Mouse (Mus musculus) lung, postnatal 14 days (tissue): ENCODE measurements at regions not wholly inside any gene's neighbourhood (a gene's known extent, or its start where the extent isn't known, plus 50 kb on each side); places are given as distances from the start of the nearest gene placed in this dataset.
"Not testable (repeated sequence)": the region's sequence is repeated elsewhere in the genome, so short reads cannot be mapped to it uniquely, and the experiment has no call there.

ENCODE experiments used
- DNase-seq: peaks from one replicate; pipeline ENCODE4 v3.0.0; 2021

GRCm38 (mm10) chr10:84229224-84229921, 211.0 kb downstream of the Nuak1 start:
- DNase-seq: no peak

DNA sequence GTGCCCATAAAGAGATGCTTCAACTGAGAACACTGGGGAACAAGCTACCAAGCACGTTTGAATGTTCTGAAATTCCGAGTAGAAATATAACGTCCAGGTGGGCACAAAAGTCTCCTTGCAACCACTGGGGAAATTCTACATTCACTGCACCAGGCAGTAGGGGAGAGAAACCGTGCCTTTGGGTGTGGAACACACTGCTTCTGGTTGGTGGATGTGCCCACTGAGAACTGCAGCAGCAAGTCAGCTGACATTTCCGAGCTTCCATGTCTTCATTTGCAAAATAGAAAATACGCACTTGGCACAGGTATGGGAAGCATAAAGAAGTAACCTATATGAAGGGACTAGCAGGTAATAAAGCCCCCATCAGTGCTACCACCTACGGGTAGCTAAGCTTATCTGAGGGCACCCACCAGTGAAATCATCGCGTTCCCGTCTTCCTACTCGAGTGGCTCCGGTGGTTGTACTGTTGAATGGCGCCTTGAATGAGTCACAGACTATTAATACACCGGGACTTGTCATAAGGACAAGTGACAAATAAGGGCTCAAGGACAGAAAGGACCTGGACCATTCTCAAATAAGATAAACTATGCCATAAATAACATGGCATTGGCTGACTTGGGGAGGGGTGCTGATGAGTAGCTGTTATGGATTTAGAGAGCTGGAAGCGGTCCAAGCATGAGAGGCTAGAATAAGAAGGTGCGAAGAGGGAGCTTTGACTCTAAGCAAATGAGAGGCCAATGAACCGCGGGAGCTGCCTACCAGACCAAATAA, 210.2 kb downstream of the Nuak1 start:
- DNase-seq: no peak

- no peak for DNase-seq
Observed at GRCm38 (mm10) chr10:84235006-84235405, 205.4 kb downstream of the Nuak1 start.

GRCm38 (mm10) chr10:84236236-84236635, 204.2 kb downstream of the Nuak1 start:
- no peak for DNase-seq

DNA sequence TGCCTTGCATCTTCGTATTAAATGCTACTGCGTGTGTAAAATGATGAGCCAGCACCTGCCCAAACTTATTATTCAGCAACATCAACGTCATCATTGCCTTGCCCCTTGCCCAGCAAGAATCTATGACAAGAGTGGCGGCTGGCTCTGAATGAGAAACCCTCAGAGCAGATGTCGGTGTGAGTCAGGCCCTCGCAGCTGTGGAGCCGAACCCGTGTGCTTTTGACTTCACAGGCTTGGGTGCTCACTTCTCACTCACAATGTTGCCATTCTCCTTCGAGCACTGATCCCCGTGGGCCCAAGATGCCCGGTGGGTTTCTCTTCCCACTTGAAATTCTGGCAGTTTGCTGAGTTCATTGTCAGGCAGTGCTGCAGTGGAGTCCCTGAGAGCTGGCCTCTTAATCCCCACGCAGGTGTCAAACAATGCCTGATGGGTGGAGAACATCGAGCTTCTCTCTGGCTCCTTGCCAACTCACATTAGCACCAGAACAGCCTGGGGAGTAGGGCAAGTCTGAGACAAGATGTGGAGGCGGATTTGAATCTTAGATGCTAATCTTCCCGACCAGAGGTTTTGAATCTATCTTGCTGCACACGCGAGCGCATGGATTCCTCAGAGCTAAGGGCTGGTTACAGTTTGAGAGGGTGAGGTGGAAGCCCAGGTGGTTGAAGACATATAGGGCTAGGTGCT, 202.0 kb downstream of the Nuak1 start:
- DNase-seq: no peak

- no peak for DNase-seq
Observed at GRCm38 (mm10) chr10:84243283-84243682, 197.1 kb downstream of the Nuak1 start.

GRCm38 (mm10) chr10:84249346-84249745, 191.1 kb downstream of the Nuak1 start:
- DNase-seq: no peak

GRCm38 (mm10) chr10:84260931-84261650, 179.3 kb downstream of the Nuak1 start:
- DNase-seq: no peak

DNA sequence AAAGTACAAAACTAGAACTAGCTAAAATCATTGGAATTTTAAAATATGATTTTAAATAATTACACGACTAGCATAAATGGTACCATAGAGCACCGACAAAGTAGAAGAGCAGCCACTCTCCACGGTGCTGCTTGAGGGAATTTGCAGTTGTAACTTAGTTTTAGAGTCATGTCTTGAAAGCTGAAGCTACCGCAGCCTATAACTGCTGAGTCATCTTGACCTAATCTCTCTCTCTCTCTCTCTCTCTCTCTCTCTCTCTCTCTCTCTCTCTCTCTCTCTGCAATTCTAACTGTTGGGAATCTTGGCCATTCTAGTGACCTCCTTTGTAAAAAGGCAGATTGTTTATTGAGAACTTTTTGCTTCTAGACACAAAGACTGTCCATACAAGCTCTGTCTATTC, 177.5 kb downstream of the Nuak1 start:
- no peak for DNase-seq

- DNase-seq: peak; percentile 54
Observed at GRCm38 (mm10) chr10:84285832-84286506, 154.4 kb downstream of the Nuak1 start.

DNA sequence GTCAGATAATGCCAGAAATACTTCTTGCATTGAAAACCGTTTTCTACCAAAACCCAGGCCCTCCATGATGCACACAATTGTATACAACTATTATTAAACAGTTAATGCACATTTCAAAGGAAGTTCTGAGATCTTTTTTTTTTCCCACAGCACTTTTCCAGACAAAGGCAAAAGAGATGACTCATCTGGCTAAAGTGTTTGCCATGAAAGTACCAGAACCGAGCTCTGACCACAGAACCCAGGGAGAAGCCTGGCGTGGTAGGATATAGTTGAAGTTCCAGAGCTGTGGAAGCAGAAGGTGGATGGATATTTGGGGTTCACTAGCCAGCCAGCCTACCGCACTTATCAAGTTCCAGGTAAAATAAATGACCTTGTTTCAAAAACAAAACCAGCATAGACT, 146.0 kb downstream of the Nuak1 start:
- DNase-seq: no peak

GRCm38 (mm10) chr10:84296168-84296567, 144.2 kb downstream of the Nuak1 start:
- no peak for DNase-seq

- DNase-seq: no peak
Observed at GRCm38 (mm10) chr10:84301561-84301960, 138.8 kb downstream of the Nuak1 start.

DNA sequence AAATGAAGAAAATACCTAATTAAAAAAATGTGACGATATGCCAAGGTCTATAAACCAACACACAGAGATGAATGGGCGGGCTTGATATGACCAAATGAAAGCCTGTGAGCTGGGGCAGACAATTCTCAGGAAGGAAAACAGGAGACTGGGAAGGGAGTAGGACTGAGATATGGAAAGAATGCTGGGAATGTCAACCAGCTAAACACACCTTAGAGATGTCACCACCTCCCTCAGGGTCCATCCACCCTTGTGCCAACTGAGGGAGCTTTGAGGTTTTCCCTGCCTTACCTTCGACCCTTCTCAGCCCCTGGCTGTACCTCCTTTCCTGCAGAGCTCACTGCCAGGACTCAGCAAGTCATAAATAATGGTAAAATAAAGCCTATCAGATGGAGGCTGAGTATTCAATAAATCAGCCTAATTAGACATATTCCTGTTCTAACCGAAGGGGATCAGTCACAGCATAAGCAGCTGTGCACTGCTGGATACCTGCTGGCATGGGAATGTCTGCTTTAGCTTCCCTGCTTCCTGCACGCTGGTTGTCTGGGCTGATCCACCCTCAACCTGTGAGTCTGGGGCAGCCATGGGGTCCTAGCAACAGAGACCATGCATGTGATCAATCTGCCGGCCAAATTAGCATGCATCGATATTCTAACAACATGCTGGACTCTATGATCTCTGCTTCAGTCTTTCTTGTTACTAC, 137.4 kb downstream of the Nuak1 start:
- DNase-seq: no peak

DNA sequence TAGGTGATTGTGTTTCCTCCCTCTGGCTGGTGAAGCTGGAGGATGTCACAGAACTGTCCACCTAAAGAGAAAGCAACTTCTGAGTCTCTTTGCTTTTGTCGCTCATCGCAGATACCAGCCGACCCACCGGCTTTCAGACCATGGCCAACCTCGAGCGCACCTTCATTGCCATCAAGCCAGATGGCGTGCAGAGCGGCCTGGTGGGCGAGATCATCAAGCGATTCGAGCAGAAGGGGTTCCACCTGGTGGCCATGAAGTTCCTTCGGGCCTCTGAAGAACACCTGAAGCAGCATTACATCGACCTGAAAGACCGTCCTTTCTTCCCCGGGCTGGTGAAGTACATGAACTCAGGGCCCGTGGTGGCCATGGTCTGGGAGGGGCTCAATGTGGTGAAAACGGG, 131.7 kb downstream of the Nuak1 start:
- not testable (repeated sequence) for DNase-seq

DNA sequence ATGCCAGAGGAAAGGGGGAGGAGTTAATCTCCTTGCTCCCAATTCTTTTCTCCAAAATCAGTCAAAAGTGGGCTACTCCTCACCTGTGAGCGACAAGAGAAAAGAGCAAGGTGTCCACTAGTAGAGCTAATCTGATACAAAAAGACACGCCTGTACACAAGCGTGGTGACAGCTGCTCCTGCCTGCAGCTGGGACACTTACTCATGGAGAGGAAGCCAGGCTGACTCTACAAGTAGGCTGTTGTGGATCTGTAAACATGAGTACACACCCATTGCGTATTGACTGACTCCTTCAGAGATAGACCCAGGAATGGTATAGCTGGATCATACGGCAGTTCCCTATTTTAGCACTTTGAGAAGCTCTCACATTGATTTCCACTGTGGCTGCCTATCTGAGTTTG, 129.7 kb downstream of the Nuak1 start:
- no peak for DNase-seq

DNA sequence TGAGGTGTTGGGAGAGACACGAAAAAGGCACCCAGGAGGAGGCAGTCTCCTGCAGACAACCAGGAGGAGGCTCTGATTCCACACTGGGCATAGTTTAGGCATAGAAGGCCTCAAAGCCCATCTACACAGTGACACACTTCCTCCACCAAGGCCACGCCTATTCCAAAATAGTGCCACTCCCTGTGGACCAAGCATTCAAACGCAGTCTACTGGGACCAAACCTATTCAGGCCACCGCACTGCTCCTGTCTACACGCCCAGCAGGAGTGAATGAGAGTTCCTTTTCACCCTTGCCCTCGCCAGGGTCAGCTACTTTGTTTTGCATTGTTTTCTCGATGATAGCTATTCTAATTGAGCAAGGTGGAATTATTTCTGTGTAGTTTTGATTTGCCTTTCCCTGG, 127.7 kb downstream of the Nuak1 start:
- no peak for DNase-seq

- DNase-seq: no peak
Observed at GRCm38 (mm10) chr10:84316857-84317256, 123.5 kb downstream of the Nuak1 start.

- no peak for DNase-seq
Observed at GRCm38 (mm10) chr10:84317960-84318359, 122.4 kb downstream of the Nuak1 start.
